Mouse (Mus musculus) liver, postnatal 0 days (tissue): ENCODE measurements at regions not wholly inside any gene's neighbourhood (a gene's known extent, or its start where the extent isn't known, plus 50 kb on each side); places are given as distances from the start of the nearest gene placed in this dataset.

ENCODE experiments used
- CTCF ChIP-seq: sonication (generic); IDR thresholded peaks from 2 replicates; pipeline ENCODE4 v1.5.1; 2016; ENCODE audit warnings: antibody characterized with exemption, low read depth
- EP300 ChIP-seq: IDR thresholded peaks from 2 replicates; pipeline ENCODE4 v1.6.1; 2016; ENCODE audit warnings: antibody characterized with exemption, low read depth, mild to moderate bottlenecking

GRCm38 (mm10) chr16:69937514-69938194 is 74.1 kb upstream of the Speer2 start:
- TF ChIP-seq CTCF = no peak
- no peak for TF ChIP-seq EP300
